Mouse (Mus musculus) adrenal gland, postnatal 4 days (tissue): ENCODE measurements around the gene Lyrm7. TPM values are rescaled to one million over a fixed set of nuclear protein-coding genes. Genes with fewer than 3 reads are reported as not detected.
"Not testable (repeated sequence)": the region's sequence is repeated elsewhere in the genome, so short reads cannot be mapped to it uniquely, and the experiment has no call there.

Experiments used
- DNase-seq, 2 experiments: peaks; one replicate each; pipeline ENCODE4 v3.0.0; 2021 to 2022; ENCODE audit warnings: low spot score in 2 of 2, mixed read lengths in 2 of 2
- total RNA-seq, 2 experiments: library from RNA; stranded (reverse); gene quantifications; 2 replicates each; pipeline ENCODE4 v1.2.3; 2021

The Lyrm7 gene
- total RNA-seq, 2 experiments from 2014 or later = 12.5 to 12.7 TPM

- no peak for DNase-seq
These were observed 22.0 kb upstream of the Lyrm7 start for GRCm38 (mm10) chr11:54882671-54883070.

- no peak for DNase-seq
These were observed 20.3 kb upstream of the Lyrm7 start for GRCm38 (mm10) chr11:54881051-54881474.

GRCm38 (mm10) chr11:54879922-54880321 is 19.2 kb upstream of the Lyrm7 start:
- DNase-seq = no peak

DNA sequence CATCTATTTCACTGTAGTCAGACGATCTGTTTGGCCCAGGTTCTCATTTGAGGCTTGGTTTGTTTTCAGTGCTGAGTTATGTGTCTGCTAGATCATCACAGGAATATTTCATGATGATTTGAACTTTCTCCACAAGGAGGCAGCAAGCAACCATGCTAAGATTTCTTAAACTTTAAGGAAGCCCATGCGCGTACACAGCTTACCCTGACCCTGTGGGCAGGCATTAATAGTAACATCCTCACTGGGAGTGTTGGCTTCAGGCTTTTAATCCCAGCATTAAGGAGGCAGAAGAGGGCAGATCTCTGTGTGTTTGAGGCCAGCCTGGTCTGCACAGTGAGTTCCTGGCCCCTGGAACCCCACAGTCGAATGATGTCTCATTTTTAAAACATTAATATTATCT is 18.7 kb upstream of the Lyrm7 start:
- DNase-seq = peak in 1 of 2 experiments; percentile 12

GRCm38 (mm10) chr11:54878893-54879292 is 18.2 kb upstream of the Lyrm7 start:
- no peak for DNase-seq

DNA sequence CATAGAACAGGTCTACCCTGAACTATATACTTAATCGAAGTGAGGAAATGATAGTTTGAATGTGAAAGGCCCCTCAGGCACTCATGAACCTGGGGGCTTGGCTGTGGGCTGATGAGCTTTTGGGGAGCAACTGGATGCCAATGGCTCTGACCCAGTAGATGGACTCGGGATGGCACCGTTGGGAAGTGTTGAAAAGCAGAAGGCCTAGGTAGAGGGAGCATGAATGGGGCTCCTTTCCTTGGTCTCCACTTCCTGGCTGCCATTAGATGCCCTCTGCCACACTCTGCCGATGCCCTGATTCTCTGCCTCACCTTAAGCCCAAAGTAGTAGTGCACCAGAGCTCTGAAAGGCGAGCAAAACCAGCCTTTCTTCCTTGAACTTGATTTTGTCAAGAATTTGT is 15.3 kb upstream of the Lyrm7 start:
- DNase-seq = no peak

DNA sequence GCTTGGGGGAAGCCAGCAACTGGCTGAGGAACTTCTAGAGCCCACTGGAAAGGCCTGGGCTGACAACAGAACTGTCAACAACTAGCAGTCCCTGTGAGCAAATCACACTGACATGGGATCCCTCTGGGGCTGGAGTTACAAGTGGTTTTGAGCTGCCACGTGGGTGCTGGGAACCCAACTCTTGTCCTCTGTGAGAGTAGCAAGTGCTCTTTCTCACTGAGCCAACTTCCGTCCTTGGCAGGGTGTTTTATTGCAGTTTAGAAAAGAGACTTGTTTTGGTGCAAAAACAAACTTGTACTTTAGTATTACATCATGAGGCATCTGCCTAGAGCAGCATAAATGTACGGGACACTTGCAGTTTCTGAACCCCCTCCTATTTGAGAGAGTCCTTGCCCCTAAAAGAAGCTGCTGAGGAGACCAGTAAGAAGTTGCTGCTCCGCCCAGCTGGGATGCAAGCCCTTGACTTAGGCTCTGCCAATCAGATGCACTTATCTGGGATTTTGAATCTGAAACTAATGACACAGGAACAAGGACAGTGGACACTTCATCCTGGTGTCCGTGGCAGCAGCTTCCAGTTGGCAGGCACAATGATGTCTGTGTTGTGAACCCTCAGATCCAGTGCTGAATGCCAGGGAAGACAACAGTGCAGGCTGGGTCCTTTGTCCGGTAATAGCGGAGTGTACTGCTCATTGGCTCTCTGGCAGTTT is 11.3 kb upstream of the Lyrm7 start:
- DNase-seq = peak in 1 of 2 experiments; percentile 11

GRCm38 (mm10) chr11:54869318-54869717 is 8.6 kb upstream of the Lyrm7 start:
- DNase-seq = no peak

GRCm38 (mm10) chr11:54868445-54868844 is 7.7 kb upstream of the Lyrm7 start:
- DNase-seq = no peak

DNA sequence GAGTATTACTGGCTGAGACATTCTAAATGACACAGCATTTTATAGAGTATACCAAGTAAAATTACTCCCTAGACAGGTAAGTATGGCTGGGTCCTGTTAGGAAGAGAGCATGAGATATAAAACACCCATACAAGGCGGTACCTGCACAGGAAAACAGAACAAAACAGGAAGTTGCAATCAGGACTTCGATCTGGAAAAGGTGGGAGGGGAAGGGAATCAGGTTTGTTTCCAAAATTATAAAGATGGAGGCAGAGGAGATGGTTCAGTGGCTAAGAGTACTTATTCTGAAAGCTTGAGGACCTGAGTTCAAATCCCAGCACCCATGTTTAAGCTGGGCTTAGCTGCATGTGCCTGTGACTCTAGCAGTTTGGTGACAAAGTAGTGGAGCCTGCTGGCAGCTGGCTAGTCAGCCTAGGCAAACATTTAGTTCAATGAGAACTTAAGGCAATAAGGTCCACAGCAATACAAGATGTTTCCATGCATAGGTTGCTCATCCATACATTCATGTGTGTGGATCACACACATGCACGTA is 7.3 kb upstream of the Lyrm7 start:
- DNase-seq = no peak

GRCm38 (mm10) chr11:54867049-54867385 is 6.3 kb upstream of the Lyrm7 start:
- no peak for DNase-seq

GRCm38 (mm10) chr11:54866119-54867048 is 5.7 kb upstream of the Lyrm7 start, which contains the start of gene Hint1:
Gene Hint1, plus strand, starts transcription at chr11:54866383.
- peak; percentile 85 for DNase-seq

GRCm38 (mm10) chr11:54865330-54866085 is 4.8 kb upstream of the Lyrm7 start:
- no peak for DNase-seq

- peak in 1 of 2 experiments; percentile 28 for DNase-seq
These were observed 2.2 kb upstream of the Lyrm7 start for GRCm38 (mm10) chr11:54862621-54863520.

DNA sequence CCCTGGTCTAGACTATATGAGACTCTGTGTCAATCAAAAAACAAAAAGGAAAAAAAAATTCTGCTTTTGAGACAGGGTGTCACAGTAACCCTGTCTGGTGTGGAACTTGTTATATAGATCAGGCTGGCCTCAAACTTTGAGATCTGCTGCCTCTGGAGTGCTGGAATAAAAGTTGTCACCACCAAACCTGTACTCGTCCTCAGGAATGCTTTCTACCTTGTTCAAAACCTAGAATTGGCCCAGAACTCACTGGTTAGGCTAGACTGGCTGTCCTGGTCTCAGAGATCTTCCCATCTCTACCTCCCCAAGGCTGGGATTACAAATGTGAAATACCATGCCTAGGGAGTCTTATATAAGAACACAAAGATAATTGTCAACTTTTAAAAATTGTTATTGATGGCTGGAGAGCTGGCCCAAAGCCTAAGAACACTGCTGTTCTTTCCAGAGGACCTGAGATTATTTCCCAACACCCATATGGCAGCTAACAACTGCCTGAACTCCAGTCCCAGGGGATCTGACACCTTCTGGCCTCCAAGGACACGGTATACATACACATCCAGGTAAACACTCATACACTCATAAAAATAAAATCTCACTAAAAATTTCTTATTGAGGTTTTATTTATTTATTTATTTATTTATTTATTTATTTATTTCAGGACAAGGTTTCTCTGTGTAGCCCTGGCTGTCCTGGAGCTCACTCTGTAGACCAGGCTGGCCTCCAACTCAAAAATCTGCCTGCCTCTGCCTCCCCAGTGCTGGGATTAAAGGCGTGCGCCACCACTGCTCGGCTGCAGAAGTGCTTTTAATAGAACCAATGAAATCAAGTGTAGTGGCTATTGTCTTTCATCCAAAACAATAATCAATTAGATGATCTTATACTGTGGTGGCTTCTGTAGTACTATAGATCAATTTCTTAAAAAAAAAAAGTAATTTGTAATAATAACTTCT is 1.0 kb upstream of the Lyrm7 start:
- no peak for DNase-seq

DNA sequence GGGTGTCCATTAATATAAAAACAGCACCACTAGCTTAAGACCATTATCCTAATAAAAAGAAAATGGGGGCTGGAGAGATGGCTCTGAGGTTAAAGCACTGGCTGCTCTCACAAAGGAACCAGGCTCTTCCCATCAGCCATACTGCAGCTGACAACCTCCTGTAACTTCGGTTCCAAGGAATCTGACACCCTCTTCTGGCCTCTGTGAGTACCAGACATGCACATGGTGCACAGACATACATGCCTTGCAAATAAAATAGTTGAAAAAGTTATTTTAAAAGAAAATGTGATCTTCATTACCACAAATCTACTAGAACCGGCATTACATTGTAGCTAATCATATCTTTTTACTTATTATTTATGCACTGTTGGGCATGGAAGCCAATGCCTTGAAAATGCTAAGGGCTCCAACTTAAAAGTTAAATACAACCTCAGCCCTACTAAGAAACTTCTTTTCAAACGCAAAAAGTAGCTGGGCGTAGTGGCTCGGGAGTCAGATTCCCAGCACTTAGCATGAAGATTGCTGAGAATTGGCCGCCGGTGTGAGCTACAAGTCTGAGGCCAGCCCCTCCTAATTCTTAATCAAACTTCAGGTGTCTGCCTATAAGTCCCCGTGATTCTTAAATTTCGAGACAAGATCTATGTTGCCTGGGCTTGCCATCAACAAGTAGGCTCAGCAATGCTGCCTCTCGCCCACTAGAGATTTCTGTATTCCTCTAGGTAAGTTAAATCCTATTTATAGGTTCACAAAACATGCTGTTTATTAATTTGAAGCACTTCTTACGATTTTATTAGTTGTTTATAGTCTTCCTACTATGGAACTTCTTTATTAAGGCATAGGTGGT is 1.2 kb downstream of the Lyrm7 start:
- no peak for DNase-seq

DNA sequence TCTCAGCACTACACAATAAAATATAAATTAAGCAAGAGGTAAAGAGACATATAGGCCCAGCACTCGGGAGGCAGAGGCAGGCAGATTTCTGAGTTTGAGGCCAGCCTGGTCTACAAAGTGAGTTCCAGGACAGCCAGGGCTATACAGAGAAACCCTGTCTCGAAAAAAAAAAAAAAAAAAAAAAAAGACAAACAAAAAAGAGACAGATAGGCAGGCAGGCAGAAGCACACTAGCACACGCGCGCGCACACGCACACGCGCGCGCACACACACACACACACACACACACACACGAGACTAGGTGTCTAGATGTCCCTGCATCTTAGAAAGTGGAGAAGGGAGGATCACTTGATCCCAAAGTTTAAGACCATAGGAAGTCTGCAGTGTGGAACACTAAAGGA is 1.8 kb downstream of the Lyrm7 start:
- DNase-seq = not testable (repeated sequence)

GRCm38 (mm10) chr11:54851656-54852055 is 9.1 kb downstream of the Lyrm7 start:
- no peak for DNase-seq
